Mouse (Mus musculus): Measurements from ENCODE around the gene Apoa2. TPM values are rescaled to one million over a fixed set of nuclear protein-coding genes. Genes with fewer than 3 reads are reported as not detected.

Apoa2 gene
- polyA plus RNA-seq, 1 experiment from 2014 or later, result 3.1 TPM

Other genes with a start within 250 kb of the Apoa2 start
- gene Fcgr2b, start 248.5 kb upstream of the Apoa2 start, polyA plus RNA-seq (2014; fragmentation: Nextera tagmentation; extraction: Ambion mirVana), result 0.12 and 0.28 TPM in 2 replicates
- 0.39 and 0.62 TPM in 2 replicates for gene Fcgr4, start 206.1 kb upstream of the Apoa2 start, polyA plus RNA-seq (2014; fragmentation: Nextera tagmentation; extraction: Ambion mirVana)
- gene Fcgr3, start 160.1 kb upstream of the Apoa2 start, polyA plus RNA-seq (2014; fragmentation: Nextera tagmentation; extraction: Ambion mirVana), result 9.6 TPM in 2 replicates
- gene Cfap126, start 111.1 kb upstream of the Apoa2 start, polyA plus RNA-seq (2014; fragmentation: Nextera tagmentation; extraction: Ambion mirVana), result 8.7 and 10.5 TPM in 2 replicates
- gene Sdhc, start 74.5 kb upstream of the Apoa2 start, polyA plus RNA-seq (2014; fragmentation: Nextera tagmentation; extraction: Ambion mirVana), result 259 and 284 TPM in 2 replicates
- gene Mpz, start 74.3 kb upstream of the Apoa2 start, polyA plus RNA-seq (2014; fragmentation: Nextera tagmentation; extraction: Ambion mirVana), result 0.99 and 1.5 TPM in 2 replicates
- 31.4 and 33.4 TPM in 2 replicates for gene Pcp4l1, start 28.8 kb upstream of the Apoa2 start, polyA plus RNA-seq (2014; fragmentation: Nextera tagmentation; extraction: Ambion mirVana)
- 0.17 and 0.25 TPM in 2 replicates for gene Nr1i3, start 11.1 kb upstream of the Apoa2 start, polyA plus RNA-seq (2014; fragmentation: Nextera tagmentation; extraction: Ambion mirVana)
- gene Tomm40l, start 2.5 kb upstream of the Apoa2 start, polyA plus RNA-seq (2014; fragmentation: Nextera tagmentation; extraction: Ambion mirVana), result 23.5 and 28.8 TPM in 2 replicates
- gene Fcer1g, start 9.3 kb downstream of the Apoa2 start, polyA plus RNA-seq (2014; fragmentation: Nextera tagmentation; extraction: Ambion mirVana), result 22.1 and 26.1 TPM in 2 replicates
- gene Adamts4, start 25.4 kb downstream of the Apoa2 start, polyA plus RNA-seq (2014; fragmentation: Nextera tagmentation; extraction: Ambion mirVana), result 4.6 and 5.4 TPM in 2 replicates
- gene Ndufs2, start 26.3 kb downstream of the Apoa2 start, polyA plus RNA-seq (2014; fragmentation: Nextera tagmentation; extraction: Ambion mirVana), result 259 and 263 TPM in 2 replicates
- gene B4galt3, start 45.3 kb downstream of the Apoa2 start, polyA plus RNA-seq (2014; fragmentation: Nextera tagmentation; extraction: Ambion mirVana), result 59.1 and 66.3 TPM in 2 replicates
- 48.1 and 51.8 TPM in 2 replicates for gene Ppox, start 56.1 kb downstream of the Apoa2 start, polyA plus RNA-seq (2014; fragmentation: Nextera tagmentation; extraction: Ambion mirVana)
- gene Usp21, start 62.9 kb downstream of the Apoa2 start, polyA plus RNA-seq (2014; fragmentation: Nextera tagmentation; extraction: Ambion mirVana), result 82.8 and 85.4 TPM in 2 replicates
- 108 and 114 TPM in 2 replicates for gene Ufc1, start 70.0 kb downstream of the Apoa2 start, polyA plus RNA-seq (2014; fragmentation: Nextera tagmentation; extraction: Ambion mirVana)
- gene Dedd, start 104.1 kb downstream of the Apoa2 start, polyA plus RNA-seq (2014; fragmentation: Nextera tagmentation; extraction: Ambion mirVana), result 46.6 and 49.5 TPM in 2 replicates
- gene Nit1, start 120.6 kb downstream of the Apoa2 start, polyA plus RNA-seq (2014; fragmentation: Nextera tagmentation; extraction: Ambion mirVana), result 30.7 and 35.3 TPM in 2 replicates
- gene Pfdn2, start 120.6 kb downstream of the Apoa2 start, polyA plus RNA-seq (2014; fragmentation: Nextera tagmentation; extraction: Ambion mirVana), result 68.3 and 68.4 TPM in 2 replicates
- gene Klhdc9, start 135.7 kb downstream of the Apoa2 start, polyA plus RNA-seq (2014; fragmentation: Nextera tagmentation; extraction: Ambion mirVana), result 1.3 and 2.0 TPM in 2 replicates
- 0.66 and 0.96 TPM in 2 replicates for gene Nectin4, start 145.0 kb downstream of the Apoa2 start, polyA plus RNA-seq (2014; fragmentation: Nextera tagmentation; extraction: Ambion mirVana)
- 0.54 and 0.99 TPM in 2 replicates for gene Arhgap30, start 163.9 kb downstream of the Apoa2 start, polyA plus RNA-seq (2014; fragmentation: Nextera tagmentation; extraction: Ambion mirVana)
- 122 and 143 TPM in 2 replicates for gene Usf1, start 186.3 kb downstream of the Apoa2 start, polyA plus RNA-seq (2014; fragmentation: Nextera tagmentation; extraction: Ambion mirVana)
- 3.3 and 4.3 TPM in 2 replicates for gene Tstd1, start 193.8 kb downstream of the Apoa2 start, polyA plus RNA-seq (2014; fragmentation: Nextera tagmentation; extraction: Ambion mirVana)
- gene F11r, start 212.5 kb downstream of the Apoa2 start, polyA plus RNA-seq (2014; fragmentation: Nextera tagmentation; extraction: Ambion mirVana), result 16.9 and 20.1 TPM in 2 replicates

Data from hindbrain, embryonic 11.5 days (tissue).